Mouse (Mus musculus): ENCODE measurements at regions not wholly inside any gene's neighbourhood (a gene's known extent, or its start where the extent isn't known, plus 50 kb on each side); places are given as distances from the start of the nearest gene placed in this dataset.

- 63% methylated on average over 4 of the region's 4 CpGs for WGBS (ENCODE audit: insufficient replicate concordance)
- Histone ChIP-seq H3K36me3 (ENCODE audit: control insufficient read depth, insufficient read depth, low read length) (no peaks in the 10 kb centered on the region), H3K27me3 (ENCODE audit: control insufficient read depth, insufficient read depth, low read length) (no peaks in the 10 kb centered on the region), H3K4me2 (no peak overlapping the region), H3K4me3 (ENCODE audit: low read depth, low read length) (no peak overlapping the region), H3K4me1 (ENCODE audit: control insufficient read depth, insufficient read depth, low read length) (no peaks in the 10 kb centered on the region), H3K9ac (ENCODE audit: low read depth, low read length) (no peak overlapping the region), H3K27ac (ENCODE audit: low read depth, low read length) (no peak overlapping the region), H3K9me3 (replicated peaks; ENCODE audit: control insufficient read depth, low read length) (no peaks in the 10 kb centered on the region)
- no peak for ATAC-seq (replicated peaks; ENCODE audit: insufficient number of reproducible peaks, low FRiP score, low TSS enrichment)
Measured at GRCm38 (mm10) chr9:30824056-30824625, 98.1 kb downstream of the Adamts15 start.

GRCm38 (mm10) chr9:30820806-30821375 is 101.4 kb downstream of the Adamts15 start:
- no peaks in the 10 kb centered on the region for H3K36me3 ChIP-seq (ENCODE audit: control insufficient read depth, insufficient read depth, low read length)
- no peak overlapping the region for H3K4me3 ChIP-seq (ENCODE audit: low read depth, low read length)
- no peak for ATAC-seq (replicated peaks; ENCODE audit: insufficient number of reproducible peaks, low FRiP score, low TSS enrichment)
- no peak overlapping the region for H3K9ac ChIP-seq (ENCODE audit: low read depth, low read length)
- no peak overlapping the region for H3K4me2 ChIP-seq
- 77% methylated on average over 2 of the region's 2 CpGs for WGBS (ENCODE audit: insufficient replicate concordance)
- H3K4me1 ChIP-seq (ENCODE audit: control insufficient read depth, insufficient read depth, low read length): no peaks in the 10 kb centered on the region
- H3K9me3 ChIP-seq (replicated peaks; ENCODE audit: control insufficient read depth, low read length): no peaks in the 10 kb centered on the region
- H3K27me3 ChIP-seq (ENCODE audit: control insufficient read depth, insufficient read depth, low read length): no peaks in the 10 kb centered on the region
- H3K27ac ChIP-seq (ENCODE audit: low read depth, low read length): no peak overlapping the region

GRCm38 (mm10) chr9:30813246-30813645 is 109.0 kb downstream of the Adamts15 start:
- 69% methylated on average over 4 of the region's 4 CpGs for WGBS (ENCODE audit: insufficient replicate concordance)
- no peaks in the 10 kb centered on the region for H3K9me3 ChIP-seq (replicated peaks; ENCODE audit: control insufficient read depth, low read length)
- H3K9ac ChIP-seq (ENCODE audit: low read depth, low read length): no peak overlapping the region
- ATAC-seq (replicated peaks; ENCODE audit: insufficient number of reproducible peaks, low FRiP score, low TSS enrichment): no peak
- H3K4me2 ChIP-seq: no peak overlapping the region
- no peak overlapping the region for H3K4me3 ChIP-seq (ENCODE audit: low read depth, low read length)
- H3K36me3 ChIP-seq (ENCODE audit: control insufficient read depth, insufficient read depth, low read length): no peaks in the 10 kb centered on the region
- no peak overlapping the region for H3K27ac ChIP-seq (ENCODE audit: low read depth, low read length)
- H3K27me3 ChIP-seq (ENCODE audit: control insufficient read depth, insufficient read depth, low read length): no peaks in the 10 kb centered on the region
- peaks cover 29% of the 10 kb centered on the region for H3K4me1 ChIP-seq (ENCODE audit: control insufficient read depth, insufficient read depth, low read length)

GRCm38 (mm10) chr9:30810843-30811242 is 111.4 kb downstream of the Adamts15 start:
- Histone ChIP-seq H3K4me3 (ENCODE audit: low read depth, low read length) (no peak overlapping the region), H3K27me3 (ENCODE audit: control insufficient read depth, insufficient read depth, low read length) (no peaks in the 10 kb centered on the region), H3K4me1 (ENCODE audit: control insufficient read depth, insufficient read depth, low read length) (peaks cover 29% of the 10 kb centered on the region), H3K4me2 (no peak overlapping the region), H3K27ac (ENCODE audit: low read depth, low read length) (peak overlapping the region; percentile 46), H3K9ac (ENCODE audit: low read depth, low read length) (no peak overlapping the region), H3K9me3 (replicated peaks; ENCODE audit: control insufficient read depth, low read length) (no peaks in the 10 kb centered on the region), H3K36me3 (ENCODE audit: control insufficient read depth, insufficient read depth, low read length) (no peaks in the 10 kb centered on the region)
- ATAC-seq (replicated peaks; ENCODE audit: insufficient number of reproducible peaks, low FRiP score, low TSS enrichment): peak; percentile 73; the same call in 1 of the 2 replicates
- 0% methylated on average over 1 of the region's 1 CpGs for WGBS (ENCODE audit: insufficient replicate concordance)

- no peaks in the 10 kb centered on the region for H3K36me3 ChIP-seq (ENCODE audit: control insufficient read depth, insufficient read depth, low read length)
- H3K9ac ChIP-seq (ENCODE audit: low read depth, low read length): no peak overlapping the region
- H3K9me3 ChIP-seq (replicated peaks; ENCODE audit: control insufficient read depth, low read length): no peaks in the 10 kb centered on the region
- no peak overlapping the region for H3K4me2 ChIP-seq
- ATAC-seq (replicated peaks; ENCODE audit: insufficient number of reproducible peaks, low FRiP score, low TSS enrichment): no peak
- no peak overlapping the region for H3K4me3 ChIP-seq (ENCODE audit: low read depth, low read length)
- H3K27me3 ChIP-seq (ENCODE audit: control insufficient read depth, insufficient read depth, low read length): no peaks in the 10 kb centered on the region
- peaks cover 29% of the 10 kb centered on the region for H3K4me1 ChIP-seq (ENCODE audit: control insufficient read depth, insufficient read depth, low read length)
- H3K27ac ChIP-seq (ENCODE audit: low read depth, low read length): peak overlapping the region; percentile 46; the same call in 1 of the 2 replicates
- 59% methylated on average over 4 of the region's 4 CpGs for WGBS (ENCODE audit: insufficient replicate concordance)
Measured at GRCm38 (mm10) chr9:30810290-30810689, 112.0 kb downstream of the Adamts15 start.

GRCm38 (mm10) chr9:30808863-30809491 is 113.3 kb downstream of the Adamts15 start:
- Histone ChIP-seq H3K36me3 (ENCODE audit: control insufficient read depth, insufficient read depth, low read length) (no peaks in the 10 kb centered on the region), H3K9me3 (replicated peaks; ENCODE audit: control insufficient read depth, low read length) (no peaks in the 10 kb centered on the region), H3K27me3 (ENCODE audit: control insufficient read depth, insufficient read depth, low read length) (no peaks in the 10 kb centered on the region), H3K4me1 (ENCODE audit: control insufficient read depth, insufficient read depth, low read length) (peaks cover 26% of the 10 kb centered on the region), H3K27ac (ENCODE audit: low read depth, low read length) (peak overlapping the region; percentile 67), H3K9ac (ENCODE audit: low read depth, low read length) (no peak overlapping the region), H3K4me2 (no peak overlapping the region), H3K4me3 (ENCODE audit: low read depth, low read length) (no peak overlapping the region)
- ATAC-seq (replicated peaks; ENCODE audit: insufficient number of reproducible peaks, low FRiP score, low TSS enrichment): no peak
- WGBS (ENCODE audit: insufficient replicate concordance): 28% methylated on average over 11 of the region's 11 CpGs

GRCm38 (mm10) chr9:30803755-30804532 is 118.3 kb downstream of the Adamts15 start:
- H3K9ac ChIP-seq (ENCODE audit: low read depth, low read length): no peak overlapping the region
- H3K36me3 ChIP-seq (ENCODE audit: control insufficient read depth, insufficient read depth, low read length): no peaks in the 10 kb centered on the region
- no peaks in the 10 kb centered on the region for H3K9me3 ChIP-seq (replicated peaks; ENCODE audit: control insufficient read depth, low read length)
- H3K27me3 ChIP-seq (ENCODE audit: control insufficient read depth, insufficient read depth, low read length): no peaks in the 10 kb centered on the region
- 78% methylated on average over 10 of the region's 10 CpGs for WGBS (ENCODE audit: insufficient replicate concordance)
- no peak overlapping the region for H3K4me2 ChIP-seq
- no peak overlapping the region for H3K4me3 ChIP-seq (ENCODE audit: low read depth, low read length)
- H3K4me1 ChIP-seq (ENCODE audit: control insufficient read depth, insufficient read depth, low read length): peaks cover 14% of the 10 kb centered on the region
- no peak overlapping the region for H3K27ac ChIP-seq (ENCODE audit: low read depth, low read length)
- no peak for ATAC-seq (replicated peaks; ENCODE audit: insufficient number of reproducible peaks, low FRiP score, low TSS enrichment)

- WGBS (ENCODE audit: insufficient replicate concordance): 51% methylated on average over 3 of the region's 3 CpGs
- H3K4me2 ChIP-seq: no peak overlapping the region
- ATAC-seq (replicated peaks; ENCODE audit: insufficient number of reproducible peaks, low FRiP score, low TSS enrichment): no peak
- no peaks in the 10 kb centered on the region for H3K36me3 ChIP-seq (ENCODE audit: control insufficient read depth, insufficient read depth, low read length)
- peaks cover 8% of the 10 kb centered on the region for H3K4me1 ChIP-seq (ENCODE audit: control insufficient read depth, insufficient read depth, low read length)
- H3K27me3 ChIP-seq (ENCODE audit: control insufficient read depth, insufficient read depth, low read length): no peaks in the 10 kb centered on the region
- H3K9me3 ChIP-seq (replicated peaks; ENCODE audit: control insufficient read depth, low read length): no peaks in the 10 kb centered on the region
- H3K9ac ChIP-seq (ENCODE audit: low read depth, low read length): no peak overlapping the region
- no peak overlapping the region for H3K27ac ChIP-seq (ENCODE audit: low read depth, low read length)
- no peak overlapping the region for H3K4me3 ChIP-seq (ENCODE audit: low read depth, low read length)
Measured at GRCm38 (mm10) chr9:30802826-30803225, 119.4 kb downstream of the Adamts15 start.

All from heart, embryonic 11.5 days (tissue).